Mouse (Mus musculus) embryonic fibroblast, embryonic 13.5 days (primary cell): ENCODE results near the gene Bnip1.

Experiments used
- CTCF ChIP-seq: IDR thresholded peaks from 2 replicates; pipeline ENCODE4 v1.5.1; 2011; ENCODE audit warnings: mild to moderate bottlenecking, control low read depth, low read length, moderate library complexity, borderline replicate concordance; ENCODE audit not compliant: insufficient read depth
- POLR2A ChIP-seq: IDR thresholded peaks from 2 replicates; pipeline ENCODE4 v1.6.1; 2011; ENCODE audit warnings: low read depth, mild to moderate bottlenecking, control low read depth, low read length, moderate library complexity

- no peak for TF ChIP-seq POLR2A
- TF ChIP-seq CTCF, result no peak
Measured at GRCm38 (mm10) chr17:26837546-26837985, 56.7 kb downstream of the Bnip1 start.
